Mouse (Mus musculus): ENCODE data around the gene Mgat4b. TPM values are rescaled to one million over a fixed set of nuclear protein-coding genes. Genes with fewer than 3 reads are reported as not detected.

Gene Mgat4b
- total RNA-seq, 2 experiments from 2014 or later: 38.3 to 39.1 TPM

GRCm38 (mm10) chr11:50248473-50249171 lies 37.9 kb downstream of the Mgat4b start:
- DNase-seq (ENCODE audit: low spot score): no peak

DNA sequence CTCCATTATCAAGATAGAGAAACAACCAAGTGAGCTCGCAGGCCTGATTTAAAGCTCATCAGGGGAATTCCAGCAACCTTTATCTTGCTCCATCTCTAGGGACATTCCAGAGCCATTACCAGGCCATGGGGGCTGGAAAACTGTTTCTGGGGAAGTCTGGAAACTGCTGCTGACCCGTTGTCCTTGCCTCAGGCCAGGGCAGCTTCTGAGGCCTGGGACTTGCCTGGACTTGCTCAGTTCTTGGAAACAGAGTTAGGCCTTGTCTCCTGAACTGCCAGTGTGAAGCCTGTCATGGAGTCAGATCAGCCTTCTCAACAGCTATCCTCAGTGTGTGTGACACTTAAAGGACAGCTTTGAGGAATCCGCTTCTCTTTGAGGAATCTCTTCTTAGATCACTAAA lies 41.5 kb downstream of the Mgat4b start:
- DNase-seq (ENCODE audit: low spot score): no peak

DNA sequence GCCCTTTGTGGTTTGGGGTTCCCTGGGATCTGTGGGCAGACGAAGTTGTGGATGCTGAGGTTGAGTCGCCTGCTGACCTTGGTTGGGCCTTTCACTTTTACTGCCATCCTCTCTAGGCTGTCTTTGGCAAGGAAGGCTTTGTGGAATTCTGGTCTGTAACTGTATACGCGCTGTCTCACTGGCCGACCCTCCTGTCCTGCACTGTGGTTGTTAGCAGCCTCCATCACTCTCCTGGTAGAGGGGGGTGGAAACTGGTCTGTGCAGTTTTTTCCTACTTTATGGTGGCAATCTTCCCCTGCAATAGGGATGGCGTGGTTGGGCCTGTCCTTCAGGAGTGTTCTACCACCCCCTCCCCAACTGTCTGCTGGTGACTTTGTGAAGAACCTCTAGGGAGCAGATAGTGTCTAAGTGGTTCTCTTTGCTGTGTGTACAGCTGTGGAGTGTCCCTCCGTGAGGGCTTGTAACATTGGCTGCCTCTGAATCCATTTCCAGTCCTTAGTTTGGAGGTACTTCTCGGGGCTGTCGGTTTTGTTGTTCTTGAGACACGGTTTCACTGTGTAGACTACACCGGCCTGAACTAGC lies 42.1 kb downstream of the Mgat4b start:
- DNase-seq (ENCODE audit: low spot score): no peak

DNA sequence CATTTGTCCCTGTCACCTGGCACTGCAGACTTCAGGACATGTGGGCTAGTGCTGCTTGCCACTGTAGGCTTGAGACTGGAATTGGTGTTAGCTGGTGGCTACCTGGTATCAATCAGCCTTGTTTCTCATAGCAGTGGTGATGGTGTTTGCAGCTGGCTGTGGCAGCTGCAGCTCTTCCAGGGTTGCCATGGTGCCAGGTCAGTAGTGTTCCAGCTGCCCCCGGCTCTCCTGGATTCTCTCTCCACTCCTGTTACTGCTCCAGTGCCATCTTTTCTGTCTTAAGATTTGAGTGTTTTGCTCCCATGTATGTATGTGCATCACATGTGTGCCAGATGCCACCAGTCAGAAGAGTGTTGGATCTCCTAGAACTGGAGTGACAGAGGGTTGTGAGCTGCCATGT lies 42.7 kb downstream of the Mgat4b start:
- DNase-seq (ENCODE audit: low spot score): no peak

DNA sequence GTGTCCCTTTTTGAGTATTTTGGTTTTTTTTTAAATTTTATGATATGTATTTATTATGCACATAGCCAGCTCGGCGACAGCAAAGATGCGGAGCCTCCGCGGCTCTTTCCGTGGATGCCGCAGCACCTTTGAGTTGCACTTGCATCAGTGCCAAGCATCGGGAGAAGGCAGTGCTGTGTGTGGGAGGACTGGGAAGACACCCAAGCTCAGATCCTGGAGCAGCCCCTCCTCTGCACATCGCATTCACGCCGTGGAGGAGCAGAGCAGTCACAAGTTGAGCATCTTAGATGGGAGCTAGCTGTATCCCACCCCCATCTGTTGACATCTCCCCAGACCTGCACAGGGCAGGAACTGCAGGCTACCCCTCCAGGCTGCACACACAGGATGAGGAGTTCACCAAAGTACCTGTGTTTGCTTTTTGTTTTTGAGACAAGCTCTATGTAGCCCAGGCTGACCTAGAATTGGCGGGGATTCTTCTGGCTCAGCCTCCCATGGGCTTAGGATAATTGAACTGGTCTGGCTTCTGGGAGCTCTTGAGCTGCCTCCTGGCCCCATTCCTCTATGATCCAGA lies 43.4 kb downstream of the Mgat4b start:
- no peak for DNase-seq (ENCODE audit: low spot score)

GRCm38 (mm10) chr11:50256615-50257014 lies 45.9 kb downstream of the Mgat4b start:
- no peak for DNase-seq (ENCODE audit: low spot score)

GRCm38 (mm10) chr11:50258310-50258709 lies 47.6 kb downstream of the Mgat4b start:
- DNase-seq (ENCODE audit: low spot score): no peak

GRCm38 (mm10) chr11:50262020-50262419 lies 51.3 kb downstream of the Mgat4b start:
- DNase-seq (ENCODE audit: low spot score): no peak

GRCm38 (mm10) chr11:50263198-50263597 lies 52.5 kb downstream of the Mgat4b start:
- DNase-seq (ENCODE audit: low spot score): no peak

GRCm38 (mm10) chr11:50265931-50266330 lies 55.2 kb downstream of the Mgat4b start:
- DNase-seq (ENCODE audit: low spot score): no peak

- no peak for DNase-seq (ENCODE audit: low spot score)
Observed at GRCm38 (mm10) chr11:50266997-50267396, 56.3 kb downstream of the Mgat4b start.

- DNase-seq (ENCODE audit: low spot score): no peak
Observed at GRCm38 (mm10) chr11:50269163-50269562, 58.5 kb downstream of the Mgat4b start.

DNA sequence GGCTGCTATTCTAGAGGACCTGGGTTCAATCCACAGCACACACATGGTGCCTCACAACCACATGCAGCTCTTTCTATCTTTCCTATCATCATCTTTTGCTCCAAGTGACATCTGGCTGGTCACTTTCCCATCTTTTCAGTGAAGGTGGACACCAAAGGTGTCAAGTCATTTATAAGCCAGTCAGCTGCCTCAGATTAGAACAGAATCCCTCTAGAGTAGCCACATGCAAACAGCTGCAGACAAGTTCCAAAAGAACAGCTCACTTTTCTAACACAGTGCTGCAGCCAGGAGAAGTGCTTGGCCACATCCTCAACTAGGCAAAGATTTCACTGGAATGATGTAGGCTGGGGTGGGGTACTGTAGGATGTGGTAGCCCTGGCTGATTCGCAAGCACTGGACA lies 59.2 kb downstream of the Mgat4b start:
- no peak for DNase-seq (ENCODE audit: low spot score)

- DNase-seq (ENCODE audit: low spot score): no peak
Observed at GRCm38 (mm10) chr11:50272819-50273218, 62.1 kb downstream of the Mgat4b start.

DNA sequence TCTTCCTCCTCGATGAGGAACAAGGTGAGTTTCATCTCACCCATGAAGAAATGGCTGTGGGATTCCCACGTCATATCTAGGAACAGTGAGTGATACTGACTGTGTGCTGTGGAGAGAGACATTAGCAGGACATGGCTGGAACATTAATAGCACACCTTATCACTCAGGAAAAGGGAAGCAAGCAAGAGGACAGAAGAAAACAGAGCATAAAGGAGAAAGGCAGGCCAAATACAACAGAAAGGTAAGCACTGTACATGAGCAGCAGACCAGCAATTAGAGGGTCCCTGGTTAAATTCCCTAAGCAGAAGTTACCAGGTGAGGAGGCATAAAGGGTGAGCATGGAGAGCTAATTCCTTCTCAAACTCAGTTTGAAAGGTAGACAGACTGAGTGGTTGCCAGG lies 64.4 kb downstream of the Mgat4b start:
- DNase-seq (ENCODE audit: low spot score): no peak

DNA sequence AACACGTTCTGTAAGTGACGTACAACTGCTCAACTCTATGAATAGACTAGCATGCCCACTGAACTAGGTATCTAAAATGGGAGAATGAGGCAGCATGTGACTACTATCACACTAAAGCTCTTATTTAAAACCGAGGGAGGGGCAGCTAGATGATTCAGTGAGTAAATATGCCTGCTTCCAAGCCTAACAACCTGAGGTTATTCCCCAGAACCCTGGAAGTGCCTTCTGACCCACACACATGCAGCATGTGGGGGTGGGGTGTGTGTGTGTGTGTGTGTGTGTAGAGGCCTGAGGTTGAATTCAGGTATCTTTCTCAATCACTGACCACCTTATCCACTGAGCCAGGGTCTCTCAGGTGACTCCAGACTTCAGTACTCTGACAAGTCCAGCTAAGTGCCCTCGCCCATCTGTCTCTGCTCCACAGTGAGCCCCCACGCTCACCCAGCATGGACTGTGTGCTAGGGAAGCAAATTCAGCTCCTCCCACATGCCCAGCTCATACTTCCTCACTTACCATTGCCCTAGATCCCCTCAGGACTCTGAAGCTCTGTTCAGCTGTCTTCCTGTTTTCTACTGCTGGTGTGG lies 65.0 kb downstream of the Mgat4b start:
- no peak for DNase-seq (ENCODE audit: low spot score)

- DNase-seq (ENCODE audit: low spot score): no peak
Observed at GRCm38 (mm10) chr11:50277025-50277424, 66.3 kb downstream of the Mgat4b start.

DNA sequence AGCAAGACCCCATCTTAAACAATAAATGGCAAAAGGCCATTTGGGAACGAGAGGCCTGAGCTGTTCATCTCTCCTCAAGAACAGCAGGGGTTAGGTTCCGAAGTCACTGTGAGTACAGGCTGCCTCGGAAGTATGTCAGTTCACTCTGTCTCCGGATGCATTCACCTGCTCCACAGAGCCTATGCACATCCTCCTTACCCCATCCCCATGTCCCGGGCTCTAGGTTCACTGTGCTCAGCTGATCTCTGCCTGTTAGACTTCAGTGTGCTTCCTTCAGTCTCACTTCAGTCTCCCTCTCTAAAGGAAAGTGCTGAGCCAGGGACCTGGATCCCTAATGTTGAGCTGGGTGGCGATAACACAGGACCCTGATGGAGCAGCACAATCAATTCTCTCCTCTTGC lies 67.0 kb downstream of the Mgat4b start:
- no peak for DNase-seq (ENCODE audit: low spot score)

- DNase-seq (ENCODE audit: low spot score): no peak
Observed at GRCm38 (mm10) chr11:50279005-50279404, 68.3 kb downstream of the Mgat4b start.

GRCm38 (mm10) chr11:50280053-50280452 lies 69.4 kb downstream of the Mgat4b start:
- no peak for DNase-seq (ENCODE audit: low spot score)
